Mouse (Mus musculus) MEL (cell line): ENCODE measurements around the gene Heatr5a. TPM values are rescaled to one million over a fixed set of nuclear protein-coding genes. Genes with fewer than 3 reads are reported as not detected.

ENCODE experiments used
- DNase-seq: peaks from one replicate; pipeline ENCODE4 v3.0.0; 2011; ENCODE audit warnings: low read depth, low spot score
- H3K27ac ChIP-seq: 2 replicates; pipeline ENCODE4 v1.5.1; 2012; ENCODE audit warnings: low read depth, mild to moderate bottlenecking, control low read depth, low read length, moderate library complexity; ENCODE audit not compliant: control insufficient read depth
- H3K27me3 ChIP-seq, 2 experiments: fragments of 150-350 bp in 1 of 2; sonication (generic) in 1 of 2; 2 replicates each; pipeline ENCODE4 v1.6.1; 2012; ENCODE audit warnings: low read length in 2 of 2, mild to moderate bottlenecking in 2 of 2, improper control_type of control experiment in 1 of 2, moderate library complexity in 1 of 2; ENCODE audit not compliant: insufficient read depth in 2 of 2, control insufficient read depth in 1 of 2
- H3K36me3 ChIP-seq, 2 experiments: 2 replicates each; pipeline ENCODE4 v1.6.1; 2012 to 2014; ENCODE audit warnings: low read length in 2 of 2, improper control_type of control experiment in 1 of 2, inconsistent platforms in 1 of 2, mild to moderate bottlenecking in 1 of 2; ENCODE audit not compliant: insufficient read depth in 2 of 2, control insufficient read depth in 1 of 2
- H3K4me1 ChIP-seq, 2 experiments: fragments of 150-350 bp in 1 of 2; sonication (generic) in 1 of 2; 2 replicates each; pipeline ENCODE4 v1.6.1; 2012; ENCODE audit warnings: low read length in 2 of 2, improper control_type of control experiment in 1 of 2, mild to moderate bottlenecking in 1 of 2; ENCODE audit not compliant: insufficient read depth in 2 of 2, control insufficient read depth in 1 of 2
- H3K4me3 ChIP-seq, 2 experiments: fragments of 150-350 bp in 1 of 2; sonication (generic) in 1 of 2; 2 replicates each; pipeline ENCODE4 v1.5.1; 2012; ENCODE audit warnings: low read depth in 2 of 2, low read length in 2 of 2, mild to moderate bottlenecking in 2 of 2, moderate library complexity in 2 of 2, control low read depth in 1 of 2, improper control_type of control experiment in 1 of 2; ENCODE audit not compliant: control insufficient read depth in 1 of 2, insufficient read depth in 1 of 2
- H3K79me2 ChIP-seq: 2 replicates; pipeline ENCODE4 v1.6.1; 2012; ENCODE audit warnings: mild to moderate bottlenecking, low read length, moderate library complexity; ENCODE audit not compliant: control insufficient read depth, poor library complexity, insufficient read depth
- H3K9ac ChIP-seq: 2 replicates; pipeline ENCODE4 v1.6.1; 2012; ENCODE audit warnings: low read depth, mild to moderate bottlenecking, control low read depth, low read length, moderate library complexity; ENCODE audit not compliant: control insufficient read depth, poor library complexity, severe bottlenecking
- H3K9me3 ChIP-seq: fragments of 150-350 bp; sonication (generic); replicated peaks from 2 replicates; pipeline ENCODE4 v1.6.1; 2012; ENCODE audit warnings: mild to moderate bottlenecking, low read length, improper control_type of control experiment, moderate library complexity; ENCODE audit not compliant: insufficient read depth
- CHD2 ChIP-seq: IDR thresholded peaks from 2 replicates; pipeline ENCODE4 v1.6.1; 2011; ENCODE audit warnings: low read length, improper control_type of control experiment
- E2F4 ChIP-seq: IDR thresholded peaks from 2 replicates; pipeline ENCODE4 v1.6.1; 2011; ENCODE audit warnings: low read depth, low read length, improper control_type of control experiment, borderline replicate concordance
- ELF1 ChIP-seq: IDR thresholded peaks from 2 replicates; pipeline ENCODE4 v1.6.1; 2014; ENCODE audit warnings: low read depth, mild to moderate bottlenecking, inconsistent platforms, low read length, improper control_type of control experiment, moderate library complexity
- ETS1 ChIP-seq: IDR thresholded peaks from 2 replicates; pipeline ENCODE4 v1.6.1; 2012; ENCODE audit warnings: low read depth, mild to moderate bottlenecking, inconsistent platforms, low read length, improper control_type of control experiment, moderate library complexity
- GATA1 ChIP-seq: IDR thresholded peaks from 2 replicates; pipeline ENCODE4 v1.6.1; 2011; ENCODE audit warnings: low read depth, low read length, improper control_type of control experiment
- KAT2A ChIP-seq: conservative IDR thresholded peaks from 2 replicates; pipeline ENCODE4 v1.6.1; 2012; ENCODE audit warnings: low read depth, low read length, improper control_type of control experiment, inconsistent platforms
- MAFK ChIP-seq: IDR thresholded peaks from 2 replicates; pipeline ENCODE4 v1.6.1; 2011; ENCODE audit warnings: low read depth, mild to moderate bottlenecking, low read length, improper control_type of control experiment, borderline replicate concordance
- MAX ChIP-seq: IDR thresholded peaks from 2 replicates; pipeline ENCODE4 v1.6.1; 2011; ENCODE audit warnings: low read length, improper control_type of control experiment
- MYB ChIP-seq: IDR thresholded peaks from 2 replicates; pipeline ENCODE4 v1.6.1; 2011; ENCODE audit warnings: mild to moderate bottlenecking, low read depth, low read length, improper control_type of control experiment
- MYC ChIP-seq: IDR thresholded peaks from 2 replicates; pipeline ENCODE4 v1.6.1; 2011; ENCODE audit warnings: low read depth, mild to moderate bottlenecking, low read length, improper control_type of control experiment, moderate library complexity
- NELFE ChIP-seq: IDR thresholded peaks from 2 replicates; pipeline ENCODE4 v1.6.1; 2011; ENCODE audit warnings: low read depth, low read length, improper control_type of control experiment
- POLR2A ChIP-seq, 2 experiments: IDR thresholded peaks; 2 replicates each; pipeline ENCODE4 v1.6.1; 2011 to 2012; ENCODE audit warnings: low read length in 2 of 2, mild to moderate bottlenecking in 2 of 2, control low read depth in 1 of 2, improper control_type of control experiment in 1 of 2, low read depth in 1 of 2, moderate library complexity in 1 of 2; ENCODE audit not compliant: control insufficient read depth in 1 of 2, insufficient read depth in 1 of 2, poor library complexity in 1 of 2
- POLR2AphosphoS2 ChIP-seq: IDR thresholded peaks from 2 replicates; pipeline ENCODE4 v1.6.1; 2011; ENCODE audit warnings: low read length, improper control_type of control experiment
- POLR2AphosphoS5 ChIP-seq: IDR thresholded peaks from 2 replicates; pipeline ENCODE4 v1.6.1; 2012; ENCODE audit warnings: low read depth, borderline replicate concordance, mild to moderate bottlenecking, inconsistent platforms, low read length, moderate library complexity, mixed read lengths
- RCOR1 ChIP-seq: IDR thresholded peaks from 2 replicates; pipeline ENCODE4 v1.6.1; 2012; ENCODE audit warnings: low read depth, mild to moderate bottlenecking, inconsistent platforms, low read length, improper control_type of control experiment
- TCF12 ChIP-seq: IDR thresholded peaks from 2 replicates; pipeline ENCODE4 v1.6.1; 2014; ENCODE audit warnings: low read depth, mild to moderate bottlenecking, inconsistent platforms, low read length, improper control_type of control experiment, moderate library complexity
- UBTF ChIP-seq: IDR thresholded peaks from 2 replicates; pipeline ENCODE4 v1.6.1; 2012; ENCODE audit warnings: low read depth, mild to moderate bottlenecking, inconsistent platforms, low read length, improper control_type of control experiment, moderate library complexity, borderline replicate concordance; ENCODE audit not compliant: insufficient read depth
- USF2 ChIP-seq, 2 experiments: IDR thresholded peaks; 2 replicates each; pipeline ENCODE4 v1.6.1; 2011 to 2012; ENCODE audit warnings: improper control_type of control experiment in 2 of 2, low read length in 2 of 2, borderline replicate concordance in 1 of 2, inconsistent platforms in 1 of 2, low read depth in 1 of 2, mild to moderate bottlenecking in 1 of 2; ENCODE audit not compliant: insufficient read depth in 1 of 2
- ZC3H11A ChIP-seq: IDR thresholded peaks from 2 replicates; pipeline ENCODE4 v1.6.1; 2012; ENCODE audit warnings: low read depth, mild to moderate bottlenecking, inconsistent platforms, low read length, improper control_type of control experiment
- ZNF384 ChIP-seq: IDR thresholded peaks from 2 replicates; pipeline ENCODE4 v1.6.1; 2012; ENCODE audit warnings: low read depth, mild to moderate bottlenecking, inconsistent platforms, low read length, improper control_type of control experiment
- polyA plus RNA-seq, 2 experiments: library from polyadenylated mRNA; stranded (reverse) in 1 of 2; unstranded in 1 of 2; fragments of >175 nt in 1 of 2; fragments of >200 nt in 1 of 2; gene quantifications; 2 replicates each; pipeline versions ENCODE4 v1.2.1 to v1.2.4; 2012; ENCODE audit warnings: low replicate concordance in 2 of 2, low read depth in 1 of 2; ENCODE audit not compliant: insufficient read length in 2 of 2, insufficient read depth in 1 of 2, missing spikeins in 1 of 2
- total RNA-seq: library from RNA; depleted of rRNA; stranded (reverse); fragments of 300-350 nt; gene quantifications from 2 replicates; pipeline ENCODE4 v1.2.3, GENCODE M21; 2012

Heatr5a gene
- total and polyA plus RNA-seq, 3 experiments, result 41.2 to 70.5 (median 70.4) TPM

DNA sequence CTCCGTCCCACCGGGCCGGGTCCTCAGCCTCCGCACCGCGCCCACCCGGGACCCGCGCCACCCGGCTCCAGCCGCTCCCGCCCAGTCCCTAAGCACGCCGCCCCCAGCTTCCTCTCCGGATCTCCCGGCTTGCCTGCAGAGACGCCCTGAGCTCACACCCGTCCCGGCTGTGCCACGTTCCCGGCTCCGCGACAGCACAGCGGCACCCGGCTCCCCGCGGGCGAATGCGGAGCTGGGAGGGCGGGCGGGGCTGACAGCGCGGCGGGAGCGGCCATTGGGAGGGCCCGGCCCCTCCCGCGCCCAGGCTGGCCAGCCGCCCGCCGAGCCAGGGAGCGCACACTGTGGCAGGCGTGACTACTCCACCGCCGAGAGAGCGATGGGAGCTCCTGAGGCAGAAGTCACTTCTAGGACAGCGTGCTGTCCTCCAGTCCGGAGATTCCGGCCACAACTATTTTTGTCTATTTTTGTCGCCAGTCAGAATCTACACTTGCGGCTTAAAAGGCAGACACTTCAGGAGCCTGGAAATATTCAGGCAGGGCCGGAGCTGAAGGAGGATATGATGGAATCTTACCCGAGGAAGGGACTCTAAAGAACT, at the start of gene Heatr5a (continued):
- TF ChIP-seq USF2 (IDR thresholded peaks at IDR 0.05; ENCODE audit: borderline replicate concordance in 1 of 2, insufficient read depth in 1 of 2, low read depth in 1 of 2, low read length in 2 of 2) (no peak), MYB (no peak)

DNA sequence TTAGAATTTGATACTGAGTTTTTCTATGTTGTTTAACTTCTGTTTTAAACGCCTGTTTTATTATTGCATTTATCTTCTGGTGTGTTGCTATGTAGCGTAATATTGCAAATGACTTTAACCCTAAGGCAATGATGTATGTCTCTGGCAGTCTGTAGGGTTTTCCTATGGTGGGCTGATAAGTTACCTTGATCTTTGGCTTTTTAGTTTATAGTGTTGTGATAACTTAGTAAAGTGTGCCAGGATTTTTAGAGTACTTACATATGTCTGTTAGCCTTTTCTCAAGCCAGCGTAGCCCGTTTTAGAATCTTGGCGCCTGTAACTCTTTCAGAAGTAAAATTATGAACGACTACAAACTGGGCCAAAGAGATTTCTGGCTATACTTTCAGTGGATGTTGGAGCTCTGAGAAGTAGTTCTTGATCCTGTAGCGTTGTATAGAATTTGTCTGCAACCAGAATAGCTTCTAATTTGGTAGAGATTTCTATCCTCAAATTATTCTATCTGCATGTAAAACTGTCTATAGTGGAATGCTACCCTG, 43.4 kb upstream of the Heatr5a start:
- H3K4me1 ChIP-seq, result no peaks in the 10 kb centered on the region
- peaks cover 0 to 1% of the 10 kb centered on the region in 2 experiments; a peak in 3 of 4 replicates for H3K27me3 ChIP-seq
- H3K36me3 ChIP-seq, result peaks cover 0 to 3% of the 10 kb centered on the region in 2 experiments; a peak in 1 of 4 replicates
- H3K4me3 ChIP-seq, result no peak overlapping the region
- no peaks in the 10 kb centered on the region for H3K9me3 ChIP-seq
- H3K27ac ChIP-seq, result no peak overlapping the region
- no peak overlapping the region for H3K9ac ChIP-seq
- DNase-seq, result no peak
- no peaks in the 10 kb centered on the region for H3K79me2 ChIP-seq
- no peak for TF ChIP-seq MYC
- TF ChIP-seq CHD2, result no peak

DNA sequence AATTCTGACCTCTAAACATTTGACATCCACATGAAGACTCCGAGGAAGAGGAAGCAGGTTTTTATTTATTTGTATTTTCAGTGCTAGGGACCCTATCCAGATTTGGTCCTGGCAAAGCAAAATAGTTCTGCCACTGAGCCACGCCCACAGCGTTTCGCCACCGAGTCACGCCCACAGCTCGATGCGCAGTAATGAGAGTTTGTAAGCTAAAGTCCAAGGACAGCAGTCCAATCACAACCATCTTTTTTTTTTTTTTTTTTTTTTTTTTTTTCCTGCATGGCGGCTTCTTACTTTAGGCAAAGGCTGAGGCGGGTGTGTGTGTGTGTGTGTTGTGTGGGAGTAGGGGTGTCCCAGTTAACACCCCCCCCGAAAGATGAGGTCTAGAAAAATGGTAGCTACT, 42.9 kb upstream of the Heatr5a start:
- H3K36me3 ChIP-seq, result peaks cover 0 to 3% of the 10 kb centered on the region in 2 experiments; a peak in 1 of 4 replicates
- H3K4me1 ChIP-seq, result no peaks in the 10 kb centered on the region
- DNase-seq, result peak; percentile 52
- H3K9me3 ChIP-seq, result no peaks in the 10 kb centered on the region
- peak; percentile 81 for TF ChIP-seq ZNF384
- no peak for TF ChIP-seq TCF12
- no peak for TF ChIP-seq E2F4
- no peak overlapping the region for H3K27ac ChIP-seq
- H3K4me3 ChIP-seq, result no peak overlapping the region
- no peaks in the 10 kb centered on the region for H3K79me2 ChIP-seq
- H3K9ac ChIP-seq, result no peak overlapping the region
- peaks cover 0 to 1% of the 10 kb centered on the region in 2 experiments; a peak in 3 of 4 replicates for H3K27me3 ChIP-seq

DNA sequence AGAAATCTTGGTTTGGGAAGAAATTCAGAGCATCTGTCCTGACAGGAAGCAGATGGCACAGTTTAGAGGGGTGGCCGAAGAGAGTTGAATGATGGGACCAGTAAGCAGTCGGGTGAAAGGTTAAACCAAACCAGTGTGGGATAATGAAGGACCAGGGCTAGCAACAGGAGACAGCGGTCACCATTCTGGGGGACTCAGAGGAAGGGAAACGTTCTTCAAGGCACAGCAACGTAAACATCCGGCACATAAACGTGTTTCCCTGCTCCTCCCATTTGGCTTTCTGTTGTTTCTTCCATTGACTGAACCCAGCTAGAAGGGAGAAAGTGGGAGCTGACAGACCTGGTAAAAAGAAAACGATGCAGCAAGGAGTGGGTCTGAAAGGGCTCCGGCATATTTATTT, 42.2 kb upstream of the Heatr5a start:
- Histone ChIP-seq H3K4me3 (no peak overlapping the region), H3K27me3 (peaks cover 0 to 1% of the 10 kb centered on the region in 2 experiments; a peak in 3 of 4 replicates), H3K79me2 (no peaks in the 10 kb centered on the region), H3K9me3 (no peaks in the 10 kb centered on the region), H3K27ac (no peak overlapping the region), H3K4me1 (no peaks in the 10 kb centered on the region), H3K36me3 (peaks cover 0 to 3% of the 10 kb centered on the region in 2 experiments; a peak in 1 of 4 replicates), H3K9ac (no peak overlapping the region)
- DNase-seq, result no peak
- no peak for TF ChIP-seq GATA1
- no peak for TF ChIP-seq MAX
- no peak for TF ChIP-seq POLR2A (IDR thresholded peaks at IDR 0.05; ENCODE audit: control insufficient read depth in 1 of 2, insufficient read depth in 1 of 2, low read depth in 1 of 2, low read length in 2 of 2, poor library complexity in 1 of 2)
- TF ChIP-seq POLR2AphosphoS5, result no peak
- TF ChIP-seq MAFK, result no peak
- TF ChIP-seq ZC3H11A, result no peak
- TF ChIP-seq UBTF, result no peak
- TF ChIP-seq NELFE, result no peak
- TF ChIP-seq ZNF384, result no peak
- no peak for TF ChIP-seq KAT2A
- TF ChIP-seq POLR2AphosphoS2, result no peak
- TF ChIP-seq ETS1, result no peak
- no peak for TF ChIP-seq MYB
- no peak for TF ChIP-seq ELF1
- TF ChIP-seq RCOR1, result no peak
